ENCODE assay signal across 24 mouse cellular contexts in the genomic region with DNA sequence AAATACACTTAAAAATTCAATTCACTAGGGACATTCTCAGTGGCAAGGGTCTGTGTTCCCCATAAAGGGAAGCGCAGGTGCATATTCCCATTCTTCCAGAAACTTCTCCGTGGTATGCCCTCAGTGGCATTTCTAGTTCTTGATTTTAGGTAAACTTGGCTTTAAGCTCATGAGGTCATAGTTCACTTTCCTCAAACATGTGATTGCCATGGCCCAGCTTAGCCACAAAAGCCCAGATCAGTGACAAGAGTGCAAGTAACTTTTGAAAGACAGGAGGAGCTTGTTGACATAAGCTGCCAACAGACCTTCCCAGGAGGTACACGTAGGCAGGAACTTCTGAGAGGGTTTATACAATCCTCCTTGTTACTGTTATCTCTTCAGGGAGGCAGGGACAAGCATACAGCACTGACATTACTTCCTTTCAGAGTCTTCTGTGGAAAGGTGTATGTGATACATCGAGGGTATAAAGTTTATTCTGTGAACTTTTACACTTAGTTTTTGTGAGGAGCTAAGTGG. TPM values are rescaled to one million over a fixed set of nuclear protein-coding genes. Genes with fewer than 3 reads are reported as not detected.
DNase-seq lines count a peak whose midpoint lies in the region; ATAC-seq and TF ChIP-seq lines count a peak whose summit lies in the region.
"Had no signal": no experiment of that assay in that cellular context is flagged by ENCODE, and none has a peak within 500 bp of the region (broad histone marks: within the 10 kb centered on the region; RNA-seq: fewer than 3 reads in every experiment).

No protein-coding gene starts in this region.

- WGBS in intestine, embryonic 15.5 days = 56% methylated on average over 4 of the region's 4 CpGs
- WGBS in intestine, postnatal 0 days = 51% methylated on average over 4 of the region's 4 CpGs
- WGBS in intestine, embryonic 16.5 days = 64% methylated on average over 4 of the region's 4 CpGs
- 57% methylated on average over 4 of the region's 4 CpGs for WGBS in stomach, embryonic 16.5 days

- no peak for DNase-seq in ovary, adult 18-20 months (ENCODE audit: low spot score)
- DNase-seq: adrenal gland, adult 8-10 months; adrenal gland, postnatal 36 days; cerebellum, adult 11 months; cerebellum, adult 2 months; cerebellum, adult 9-11 months; cerebellum, postnatal 25 days; forebrain, postnatal 0 days; gastrocnemius, postnatal 36 days; heart, adult 2 months; heart, postnatal 14 days; heart, postnatal 4 days had no signal

- peak; percentile 65 for ATAC-seq in intestine, embryonic 15.5 days
- ATAC-seq in intestine, postnatal 0 days = no peak
- ATAC-seq in intestine, embryonic 16.5 days = peak; percentile 53
- ATAC-seq in stomach, embryonic 16.5 days (ENCODE audit: insufficient read depth, low FRiP score) = peak; percentile 40; the same call in 1 of the 2 replicates
- ATAC-seq: CD4-positive, CD25-positive, alpha-beta regulatory T cell, adult 4 months; forebrain, embryonic 14.5 days; forebrain, postnatal 0 days had no signal

- H3K27me3 ChIP-seq in intestine, embryonic 15.5 days (replicated peaks) = no peaks in the 10 kb centered on the region
- no peaks in the 10 kb centered on the region for H3K27me3 ChIP-seq in intestine, postnatal 0 days (replicated peaks; ENCODE audit: control insufficient read depth, insufficient read depth, low read length)
- no peaks in the 10 kb centered on the region for H3K27me3 ChIP-seq in intestine, embryonic 16.5 days (replicated peaks; ENCODE audit: control insufficient read depth, insufficient read depth, low read length)
- no peaks in the 10 kb centered on the region for H3K27me3 ChIP-seq in stomach, embryonic 16.5 days (ENCODE audit: control insufficient read depth, insufficient read depth, low read length)
- H3K27me3 ChIP-seq: embryonic facial prominence, embryonic 12.5 days; embryonic facial prominence, embryonic 15.5 days; heart, embryonic 13.5 days; hindbrain, embryonic 15.5 days had no signal

- TF ChIP-seq CTCF in intestine, postnatal 0 days (IDR thresholded peaks at IDR 0.05; ENCODE audit: low read depth) = no peak

- H3K9ac ChIP-seq in intestine, embryonic 15.5 days = no peak overlapping the region
- H3K9ac ChIP-seq in intestine, postnatal 0 days (ENCODE audit: low read depth, low read length) = no peak overlapping the region
- no peak overlapping the region for H3K9ac ChIP-seq in intestine, embryonic 16.5 days (ENCODE audit: low read depth, low read length)
- H3K9ac ChIP-seq in stomach, embryonic 16.5 days (ENCODE audit: low read length) = no peak overlapping the region
- H3K9ac ChIP-seq: embryonic facial prominence, embryonic 12.5 days; embryonic facial prominence, embryonic 15.5 days; forebrain, postnatal 0 days; heart, embryonic 13.5 days; hindbrain, embryonic 15.5 days had no signal

- no peaks in the 10 kb centered on the region for H3K4me1 ChIP-seq in intestine, embryonic 15.5 days (replicated peaks)
- no peaks in the 10 kb centered on the region; the same call in 1 of the 2 replicates for H3K4me1 ChIP-seq in intestine, postnatal 0 days (replicated peaks; ENCODE audit: control insufficient read depth, insufficient read depth, low read length)
- no peaks in the 10 kb centered on the region for H3K4me1 ChIP-seq in brown adipose tissue, adult 24 weeks (ENCODE audit: control insufficient read depth, insufficient read depth, insufficient read length, low read length)
- H3K4me1 ChIP-seq in intestine, embryonic 16.5 days (ENCODE audit: control insufficient read depth, insufficient read depth, low read length) = no peaks in the 10 kb centered on the region
- no peaks in the 10 kb centered on the region for H3K4me1 ChIP-seq in stomach, embryonic 16.5 days (ENCODE audit: control insufficient read depth, insufficient read depth, low read length)
- H3K4me1 ChIP-seq: embryonic facial prominence, embryonic 12.5 days; embryonic facial prominence, embryonic 15.5 days; heart, embryonic 10.5 days; heart, embryonic 13.5 days; hindbrain, embryonic 15.5 days had no signal

- no peak overlapping the region for H3K4me2 ChIP-seq in intestine, embryonic 15.5 days (replicated peaks)
- H3K4me2 ChIP-seq in intestine, postnatal 0 days (replicated peaks; ENCODE audit: low read depth) = no peak overlapping the region
- no peak overlapping the region for H3K4me2 ChIP-seq in intestine, embryonic 16.5 days (ENCODE audit: low read depth, low read length)
- H3K4me2 ChIP-seq in stomach, embryonic 16.5 days (ENCODE audit: low read depth, low read length) = no peak overlapping the region
- H3K4me2 ChIP-seq: embryonic facial prominence, embryonic 12.5 days; embryonic facial prominence, embryonic 15.5 days; heart, embryonic 13.5 days; hindbrain, embryonic 15.5 days had no signal

- no peaks in the 10 kb centered on the region for H3K9me3 ChIP-seq in intestine, embryonic 15.5 days
- H3K9me3 ChIP-seq in intestine, postnatal 0 days (ENCODE audit: control insufficient read depth) = no peaks in the 10 kb centered on the region
- no peaks in the 10 kb centered on the region for H3K9me3 ChIP-seq in intestine, embryonic 16.5 days (ENCODE audit: control insufficient read depth, low read length)
- no peaks in the 10 kb centered on the region for H3K9me3 ChIP-seq in stomach, embryonic 16.5 days (replicated peaks; ENCODE audit: control insufficient read depth, low read length)
- H3K9me3 ChIP-seq: embryonic facial prominence, embryonic 12.5 days; embryonic facial prominence, embryonic 15.5 days; heart, embryonic 10.5 days; heart, embryonic 13.5 days; hindbrain, embryonic 15.5 days had no signal

- H3K27ac ChIP-seq in intestine, embryonic 15.5 days = no peak overlapping the region
- H3K27ac ChIP-seq in intestine, postnatal 0 days (ENCODE audit: low read depth, low read length) = no peak overlapping the region
- 0 out of 2 replicates have a peak overlapping the region, but pooled peaks have one; percentile 11 for H3K27ac ChIP-seq in brown adipose tissue, adult 24 weeks (replicated peaks; ENCODE audit: low read depth, low read length)
- H3K27ac ChIP-seq in intestine, embryonic 16.5 days (ENCODE audit: low read length) = no peak overlapping the region
- no peak overlapping the region for H3K27ac ChIP-seq in stomach, embryonic 16.5 days (ENCODE audit: low read length)
- H3K27ac ChIP-seq: embryonic facial prominence, embryonic 12.5 days; embryonic facial prominence, embryonic 15.5 days; heart, adult 2 months; heart, embryonic 10.5 days; heart, embryonic 13.5 days; hindbrain, embryonic 15.5 days had no signal

- H3K4me3 ChIP-seq in intestine, embryonic 15.5 days (replicated peaks) = no peak overlapping the region
- H3K4me3 ChIP-seq in intestine, postnatal 0 days (ENCODE audit: low read depth, low read length) = no peak overlapping the region
- H3K4me3 ChIP-seq in brown adipose tissue, adult 24 weeks (ENCODE audit: insufficient read depth, low read depth, low read length) = no peak overlapping the region
- no peak overlapping the region for H3K4me3 ChIP-seq in intestine, embryonic 16.5 days (ENCODE audit: low read length)
- H3K4me3 ChIP-seq in stomach, embryonic 16.5 days (replicated peaks; ENCODE audit: low read length) = no peak overlapping the region
- H3K4me3 ChIP-seq: embryonic facial prominence, embryonic 12.5 days; embryonic facial prominence, embryonic 15.5 days; heart, adult 2 months; heart, embryonic 10.5 days; heart, embryonic 13.5 days; hindbrain, embryonic 15.5 days had no signal

- no peaks in the 10 kb centered on the region for H3K36me3 ChIP-seq in intestine, embryonic 15.5 days
- H3K36me3 ChIP-seq in intestine, postnatal 0 days (ENCODE audit: control insufficient read depth, insufficient read depth) = no peaks in the 10 kb centered on the region
- H3K36me3 ChIP-seq in intestine, embryonic 16.5 days (ENCODE audit: control insufficient read depth, insufficient read depth, low read length) = no peaks in the 10 kb centered on the region
- H3K36me3 ChIP-seq in stomach, embryonic 16.5 days (ENCODE audit: control insufficient read depth, insufficient read depth, low read length) = no peaks in the 10 kb centered on the region
- H3K36me3 ChIP-seq: embryonic facial prominence, embryonic 12.5 days; embryonic facial prominence, embryonic 15.5 days; heart, embryonic 13.5 days; hindbrain, embryonic 15.5 days had no signal

RNA-seq across cellular contexts. Expression of a gene that starts 22.2 kb away (rescaled TPM):
- 9.3 and 18.1 TPM in 2 replicates for polyA plus RNA-seq in intestine, embryonic 15.5 days (2015; fragmentation: Nextera tagmentation; extraction: Ambion mirVana)
- 8.7 and 10.3 TPM in 2 replicates for polyA plus RNA-seq in intestine, postnatal 0 days (2015; fragmentation: Nextera tagmentation; extraction: Ambion mirVana)
- polyA plus RNA-seq in brown adipose tissue, adult 24 weeks (2012; ENCODE audit: insufficient read depth, insufficient read length, missing spikeins) = 425 and 601 TPM in 2 replicates
- polyA plus RNA-seq in intestine, embryonic 16.5 days (2015; fragmentation: Nextera tagmentation; extraction: Ambion mirVana) = 12.7 TPM in 2 replicates
- polyA plus RNA-seq in stomach, embryonic 16.5 days (2015; fragmentation: Nextera tagmentation; extraction: Ambion mirVana) = 20.9 and 498 TPM in 2 replicates
- polyA plus RNA-seq: CD4-positive, CD25-positive, alpha-beta regulatory T cell, adult 4 months had no signal

RNA-seq across cellular contexts. Expression of a gene that starts 59.9 kb away (rescaled TPM):
- 227 and 229 TPM in 2 replicates for polyA plus RNA-seq in intestine, embryonic 15.5 days (2015; fragmentation: Nextera tagmentation; extraction: Ambion mirVana)
- polyA plus RNA-seq in intestine, postnatal 0 days (2015; fragmentation: Nextera tagmentation; extraction: Ambion mirVana) = 610 and 613 TPM in 2 replicates
- 2,156 and 2,258 TPM in 2 replicates for polyA plus RNA-seq in brown adipose tissue, adult 24 weeks (2012; ENCODE audit: insufficient read depth, insufficient read length, missing spikeins)
- polyA plus RNA-seq in intestine, embryonic 16.5 days (2015; fragmentation: Nextera tagmentation; extraction: Ambion mirVana) = 309 and 355 TPM in 2 replicates
- 188 and 195 TPM in 2 replicates for polyA plus RNA-seq in stomach, embryonic 16.5 days (2015; fragmentation: Nextera tagmentation; extraction: Ambion mirVana)
